Mouse (Mus musculus) urinary bladder, postnatal 25 days (tissue): ENCODE measurements around the gene Pcbp2.

Source experiments
- DNase-seq: peaks from one replicate; pipeline ENCODE4 v3.0.0; 2022; ENCODE audit warnings: low spot score

The Pcbp2 gene

DNA sequence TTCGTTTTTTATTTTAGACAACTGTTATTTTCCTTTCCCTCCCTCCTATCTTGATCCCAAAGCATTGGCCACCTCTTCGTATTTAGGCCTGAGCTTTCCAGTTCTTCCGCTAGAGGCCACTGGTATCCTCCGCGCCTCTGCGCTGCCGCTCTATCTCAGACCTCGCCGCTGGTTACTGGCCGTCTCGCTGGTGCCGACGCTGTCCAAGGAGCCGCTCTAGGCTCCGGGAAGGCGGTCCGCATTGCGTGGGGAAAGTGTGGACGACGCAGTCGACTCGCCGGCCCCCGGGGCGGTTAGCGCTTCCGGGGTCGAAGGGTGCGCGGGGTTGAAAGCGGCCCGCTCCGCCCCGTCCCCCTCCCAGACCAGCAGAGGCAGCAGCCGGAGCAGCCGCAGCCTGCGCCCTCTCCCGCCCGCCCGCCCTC lies at the start of gene Pcbp2:
Pcbp2 (plus strand) TSS at position 357 of the 422 bp plus-strand sequence.
- peak; percentile 89 for DNase-seq

- DNase-seq: no peak
Measured at GRCm38 (mm10) chr15:102420986-102421385, 49.4 kb upstream of the Pcbp2 start.

- no peak for DNase-seq
Measured at GRCm38 (mm10) chr15:102421437-102421836, 48.9 kb upstream of the Pcbp2 start.

- no peak for DNase-seq
Measured at GRCm38 (mm10) chr15:102423602-102424240, 46.6 kb upstream of the Pcbp2 start.

DNA sequence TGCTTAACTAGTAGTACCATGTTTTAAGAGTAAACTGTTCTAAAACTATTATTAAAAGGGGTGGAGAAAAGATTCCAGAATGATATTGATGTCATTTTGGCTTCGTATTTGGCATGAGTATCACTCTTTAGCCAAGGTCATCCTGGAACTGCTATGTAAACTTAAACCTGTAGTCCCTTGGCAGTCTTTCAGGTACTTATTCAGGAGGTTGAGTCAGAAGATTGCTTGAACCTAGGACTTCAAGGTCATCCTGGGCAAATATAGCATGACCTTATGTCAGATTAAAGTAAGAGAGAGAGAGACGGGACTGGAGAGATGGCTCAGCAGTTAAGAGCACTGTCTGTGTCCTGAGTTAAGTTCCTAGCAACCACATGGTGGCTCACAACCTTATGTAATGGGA lies 45.7 kb upstream of the Pcbp2 start:
- no peak for DNase-seq

- no peak for DNase-seq
Measured at GRCm38 (mm10) chr15:102426963-102427362, 43.4 kb upstream of the Pcbp2 start.

- DNase-seq: no peak
Measured at GRCm38 (mm10) chr15:102432046-102432445, 38.3 kb upstream of the Pcbp2 start.

DNA sequence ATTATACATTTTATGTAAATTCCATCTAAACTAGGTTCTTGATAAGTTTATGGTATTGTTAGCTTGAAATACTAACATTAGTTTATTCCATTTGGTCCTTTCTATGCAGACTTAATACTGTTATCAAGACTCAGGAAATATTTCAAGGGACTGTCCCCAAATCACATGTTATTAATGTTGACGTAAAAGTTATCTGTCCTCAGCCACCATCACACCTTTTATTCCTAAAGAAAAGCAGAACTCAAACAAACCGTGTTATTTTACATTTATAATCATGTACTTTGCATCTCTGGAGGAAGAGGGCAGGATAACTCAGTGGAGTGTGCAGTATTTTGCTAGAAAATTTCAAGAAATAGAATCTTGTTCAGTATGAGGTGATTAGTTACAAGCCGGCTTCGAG lies 37.2 kb upstream of the Pcbp2 start:
- no peak for DNase-seq

- DNase-seq: peak; percentile 86
Measured at GRCm38 (mm10) chr15:102442490-102442889, 27.8 kb upstream of the Pcbp2 start.

- DNase-seq: no peak
Measured at GRCm38 (mm10) chr15:102445146-102445545, 25.2 kb upstream of the Pcbp2 start, which contains the start of gene Amhr2. Gene Amhr2, plus strand, starts transcription at chr15:102445367.

GRCm38 (mm10) chr15:102446448-102446847 lies 23.9 kb upstream of the Pcbp2 start:
- no peak for DNase-seq

DNA sequence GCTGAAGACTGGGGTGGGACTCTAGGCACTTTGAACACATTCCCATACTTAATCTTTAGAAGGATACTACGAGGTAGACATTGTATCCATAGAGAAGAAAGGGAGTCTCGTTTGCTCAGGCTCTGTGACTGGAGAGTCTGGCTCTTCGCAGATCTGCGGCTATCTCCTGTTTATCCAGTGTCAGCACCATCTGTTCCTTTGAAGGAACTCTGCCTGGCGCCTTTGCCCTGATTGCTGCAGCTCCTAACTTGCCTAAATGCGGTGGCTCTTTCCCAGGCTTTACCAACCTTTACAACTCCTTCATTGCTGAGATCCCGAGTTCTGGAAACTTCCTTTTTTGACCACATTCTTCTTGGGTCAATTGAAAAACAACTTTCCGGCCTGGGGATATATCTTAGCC lies 21.0 kb upstream of the Pcbp2 start:
- no peak for DNase-seq

- no peak for DNase-seq
Measured at GRCm38 (mm10) chr15:102450928-102451327, 19.4 kb upstream of the Pcbp2 start.

DNA sequence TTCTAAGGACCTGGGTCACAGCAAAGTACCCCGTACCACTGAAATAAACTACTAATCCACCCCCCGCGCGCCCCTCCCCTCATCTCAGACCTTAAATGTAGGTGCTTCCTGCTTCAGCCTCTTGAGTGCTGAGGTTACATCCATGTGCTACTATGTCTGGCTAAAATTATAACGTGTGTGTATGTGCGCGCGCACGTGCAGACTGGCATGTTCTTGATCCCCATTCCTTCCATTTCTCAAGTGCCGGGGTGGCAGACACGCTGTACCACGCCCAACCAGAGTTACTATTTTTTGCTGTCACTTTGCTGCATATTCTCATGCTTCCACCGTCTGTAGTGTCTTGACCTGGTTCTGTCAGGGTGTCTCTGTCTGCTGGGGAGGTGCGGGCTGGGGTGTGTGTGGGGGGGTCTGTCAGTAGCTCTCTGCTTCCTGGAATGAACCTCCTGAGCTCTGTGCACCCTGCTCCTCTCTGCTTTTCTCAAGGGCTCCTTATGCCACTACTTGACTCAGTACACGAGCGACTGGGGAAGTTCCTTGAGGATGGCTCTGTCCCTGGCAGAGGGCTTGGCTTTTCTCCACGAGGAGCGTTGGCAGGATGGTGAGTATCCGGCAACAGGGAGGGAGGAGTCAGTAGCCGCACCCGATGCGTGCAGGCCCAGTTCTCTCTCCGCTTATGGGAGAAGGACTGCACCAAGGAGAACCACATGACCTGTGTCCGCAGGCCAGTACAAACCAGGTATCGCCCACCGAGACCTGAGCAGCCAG lies 18.5 kb upstream of the Pcbp2 start:
- no peak for DNase-seq

GRCm38 (mm10) chr15:102455993-102456392 lies 14.3 kb upstream of the Pcbp2 start:
- DNase-seq: no peak

- DNase-seq: no peak
Measured at GRCm38 (mm10) chr15:102458050-102458736, 12.1 kb upstream of the Pcbp2 start.

DNA sequence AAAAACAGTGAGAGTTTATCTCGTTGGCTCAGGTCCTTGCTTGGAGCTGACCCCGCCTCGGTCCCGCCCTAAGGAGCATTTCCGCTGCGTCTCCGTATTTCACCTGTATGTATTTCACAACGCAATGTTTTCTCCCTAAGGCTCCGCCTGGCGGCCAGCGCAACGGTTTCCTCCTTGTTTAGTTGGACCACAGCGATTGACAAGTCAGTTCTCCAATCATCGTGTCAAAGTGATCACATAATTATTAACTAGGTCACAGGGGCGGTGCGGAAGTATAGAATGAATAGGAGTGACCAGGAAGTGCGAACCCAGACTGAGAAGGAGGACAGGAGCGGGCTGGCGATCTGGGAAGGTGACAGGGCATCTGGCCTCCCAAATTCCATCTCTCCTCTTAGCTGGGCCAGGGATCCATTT lies 11.4 kb upstream of the Pcbp2 start, which contains the start of gene Prr13:
Prr13 (plus strand) TSS at position 125 of the 414 bp plus-strand sequence.
- DNase-seq: peak; percentile 79

DNA sequence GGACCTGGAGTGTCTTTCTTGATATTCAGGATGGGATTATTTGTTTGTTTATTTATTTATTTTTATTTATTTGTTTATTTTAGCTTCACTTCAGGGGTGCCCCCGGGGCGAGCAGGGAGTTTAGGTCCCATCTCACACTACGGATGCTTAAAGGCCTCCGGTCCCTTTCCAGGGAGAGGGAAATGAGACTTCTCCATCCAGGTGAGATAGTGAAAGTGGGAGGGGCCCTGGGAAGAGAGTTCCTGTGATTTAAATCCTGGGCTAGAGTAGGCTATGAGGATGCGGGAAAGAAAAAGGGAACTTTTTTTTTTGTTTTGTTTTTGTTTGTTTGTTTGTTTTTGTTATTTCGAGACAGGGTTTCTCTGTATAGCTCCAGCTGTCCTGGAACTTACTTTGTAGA lies 11.0 kb upstream of the Pcbp2 start:
- no peak for DNase-seq

GRCm38 (mm10) chr15:102459847-102460246 lies 10.5 kb upstream of the Pcbp2 start:
- no peak for DNase-seq

DNA sequence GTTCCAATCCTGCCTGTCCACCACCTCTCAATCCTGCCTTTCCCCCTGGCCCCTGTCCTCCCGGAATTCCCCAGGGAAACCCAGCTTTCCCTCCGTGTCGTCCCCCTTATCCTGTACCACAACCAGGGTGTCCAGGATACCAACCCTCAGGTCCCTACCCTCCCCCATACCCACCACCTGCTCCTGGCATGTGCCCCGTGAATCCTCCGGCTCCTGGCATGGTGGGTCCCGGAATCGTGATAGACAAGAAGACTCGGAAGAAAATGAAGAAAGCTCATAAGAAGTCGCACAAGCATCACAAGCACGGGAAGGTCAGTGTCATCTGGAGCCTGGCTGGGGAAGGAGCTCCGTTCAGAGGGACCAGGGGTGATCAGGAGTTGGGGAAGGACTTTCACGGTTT lies 9.9 kb upstream of the Pcbp2 start:
- no peak for DNase-seq

GRCm38 (mm10) chr15:102460971-102461370 lies 9.4 kb upstream of the Pcbp2 start:
- no peak for DNase-seq

- DNase-seq: no peak
Measured at GRCm38 (mm10) chr15:102461430-102462075, 8.8 kb upstream of the Pcbp2 start.
